Mouse (Mus musculus) lung, postnatal 0 days (tissue): ENCODE measurements around the gene Slc45a3. TPM values are rescaled to one million over a fixed set of nuclear protein-coding genes. Genes with fewer than 3 reads are reported as not detected.

ENCODE experiments used
- ATAC-seq: fragments of 200-750 bp; cut with Nextera tagmentation; 2 replicates; pipeline ENCODE4 v1.8.0; 2017; ENCODE audit warnings: moderate library complexity
- DNase-seq: peaks from one replicate; pipeline ENCODE4 v3.0.0-alpha.2; 2016; ENCODE audit warnings: low spot score
- H3K27ac ChIP-seq: fragments of 300-500 bp; sonication (generic); 2 replicates; pipeline ENCODE4 v1.5.1; 2014; ENCODE audit warnings: antibody characterized with exemption, mild to moderate bottlenecking, low read length, mixed read lengths
- H3K27me3 ChIP-seq: fragments of 300-500 bp; sonication (generic); replicated peaks from 2 replicates; pipeline ENCODE4 v1.6.1; 2014; ENCODE audit warnings: low read length, mixed read lengths; ENCODE audit not compliant: insufficient read depth
- H3K36me3 ChIP-seq: fragments of 300-500 bp; sonication (generic); 2 replicates; pipeline ENCODE4 v1.6.1; 2014; ENCODE audit warnings: low read length, mixed read lengths; ENCODE audit not compliant: insufficient read depth
- H3K4me1 ChIP-seq: fragments of 300-500 bp; sonication (generic); 2 replicates; pipeline ENCODE4 v1.6.1; 2014; ENCODE audit warnings: antibody characterized with exemption, low read depth, low read length, mixed read lengths; ENCODE audit not compliant: insufficient read depth
- H3K4me2 ChIP-seq: fragments of 300-500 bp; sonication (generic); replicated peaks from 2 replicates; pipeline ENCODE4 v1.6.1; 2014; ENCODE audit warnings: low read depth, mild to moderate bottlenecking, low read length, moderate library complexity, mixed read lengths
- H3K4me3 ChIP-seq: fragments of 300-500 bp; sonication (generic); 2 replicates; pipeline ENCODE4 v1.5.1; 2014; ENCODE audit warnings: low read depth, low read length
- H3K9ac ChIP-seq: fragments of 300-500 bp; sonication (generic); replicated peaks from 2 replicates; pipeline ENCODE4 v1.6.1; 2014; ENCODE audit warnings: low read depth, mild to moderate bottlenecking
- H3K9me3 ChIP-seq: fragments of 300-500 bp; sonication (generic); 2 replicates; pipeline ENCODE4 v1.6.1; 2016; ENCODE audit warnings: low read length, mixed read lengths
- CTCF ChIP-seq: IDR thresholded peaks from 2 replicates; pipeline ENCODE4 v1.5.1; 2016; ENCODE audit warnings: antibody characterized with exemption, mild to moderate bottlenecking
- EP300 ChIP-seq: IDR thresholded peaks from 2 replicates; pipeline ENCODE4 v1.6.1; 2016; ENCODE audit warnings: antibody characterized with exemption, mild to moderate bottlenecking, control low read depth
- WGBS: fragments of 180-500 bp; shearing (Covaris S2); extraction: QIAGEN DNeasy Blood & Tissue Kit; methylation state at CpG from one replicate; pipeline ENCODE4 v1.1.7; 2014; 5-methylcytosine and 5-hydroxymethylcytosine counted together
- polyA plus RNA-seq: library from polyadenylated mRNA; unstranded; fragments of >200 nt; fragmentation: Nextera tagmentation; extraction: Ambion mirVana; gene quantifications from 2 replicates; pipeline ENCODE4 v1.2.1, GENCODE M21; 2015

The Slc45a3 gene
- polyA plus RNA-seq, 1 experiment from 2014 or later, result 5.7 TPM

- TF ChIP-seq EP300 (peak; percentile 79), CTCF (no peak)
- 18% methylated on average over 1 of the region's 1 CpGs for WGBS
- Histone ChIP-seq H3K4me3 (no peak overlapping the region), H3K27ac (peak overlapping the region; percentile 57; the same call in 1 of the 2 replicates), H3K27me3 (no peaks in the 10 kb centered on the region), H3K4me2 (no peak overlapping the region), H3K9me3 (no peaks in the 10 kb centered on the region), H3K9ac (no peak overlapping the region), H3K36me3 (no peaks in the 10 kb centered on the region), H3K4me1 (no peaks in the 10 kb centered on the region)
- peak; percentile 86 for DNase-seq
- peak; percentile 91 for ATAC-seq
These were observed 24.0 kb upstream of the Slc45a3 start for GRCm38 (mm10) chr1:131938811-131939210.

GRCm38 (mm10) chr1:131940711-131941244, 22.0 kb upstream of the Slc45a3 start:
- Histone ChIP-seq H3K36me3 (no peaks in the 10 kb centered on the region), H3K9me3 (no peaks in the 10 kb centered on the region), H3K4me1 (no peaks in the 10 kb centered on the region), H3K27me3 (no peaks in the 10 kb centered on the region), H3K4me2 (no peak overlapping the region), H3K9ac (no peak overlapping the region), H3K4me3 (no peak overlapping the region), H3K27ac (no peak overlapping the region; the same call in 1 of the 2 replicates)
- ATAC-seq (0 out of 2 replicates have a peak, but pooled peaks have one; percentile 11), DNase-seq (peak; percentile 49)
- 54% methylated on average over 2 of the region's 2 CpGs for WGBS
- TF ChIP-seq EP300, result no peak
- TF ChIP-seq CTCF, result no peak

- DNase-seq (no peak), ATAC-seq (no peak)
- Histone ChIP-seq H3K4me3 (no peak overlapping the region), H3K9me3 (no peaks in the 10 kb centered on the region), H3K36me3 (no peaks in the 10 kb centered on the region), H3K27ac (no peak overlapping the region), H3K4me2 (no peak overlapping the region), H3K27me3 (no peaks in the 10 kb centered on the region), H3K4me1 (no peaks in the 10 kb centered on the region), H3K9ac (no peak overlapping the region)
- TF ChIP-seq EP300 (no peak), CTCF (no peak)
- WGBS, result 100% methylated on average over 1 of the region's 1 CpGs
These were observed 21.3 kb upstream of the Slc45a3 start for GRCm38 (mm10) chr1:131941501-131941900.

GRCm38 (mm10) chr1:131942621-131943590, 19.9 kb upstream of the Slc45a3 start:
- no peaks in the 10 kb centered on the region for H3K27me3 ChIP-seq
- H3K36me3 ChIP-seq, result no peaks in the 10 kb centered on the region
- no peak overlapping the region for H3K27ac ChIP-seq
- ATAC-seq (no peak), DNase-seq (no peak)
- H3K9me3 ChIP-seq, result no peaks in the 10 kb centered on the region
- 58% methylated on average over 16 of the region's 16 CpGs for WGBS
- TF ChIP-seq CTCF, result no peak
- TF ChIP-seq EP300, result no peak
- no peak overlapping the region for H3K4me3 ChIP-seq
- no peak overlapping the region for H3K4me2 ChIP-seq
- H3K4me1 ChIP-seq, result no peaks in the 10 kb centered on the region
- no peak overlapping the region for H3K9ac ChIP-seq

- no peak overlapping the region; the same call in 1 of the 2 replicates for H3K27ac ChIP-seq
- H3K4me3 ChIP-seq, result no peak overlapping the region
- H3K9ac ChIP-seq, result no peak overlapping the region
- 45% methylated on average over 10 of the region's 10 CpGs for WGBS
- H3K36me3 ChIP-seq, result no peaks in the 10 kb centered on the region
- H3K27me3 ChIP-seq, result no peaks in the 10 kb centered on the region
- H3K4me1 ChIP-seq, result no peaks in the 10 kb centered on the region
- DNase-seq (peak; percentile 31), ATAC-seq (peak; percentile 71)
- H3K9me3 ChIP-seq, result no peaks in the 10 kb centered on the region
- H3K4me2 ChIP-seq, result no peak overlapping the region
- TF ChIP-seq EP300 (no peak), CTCF (no peak)
These were observed 16.9 kb upstream of the Slc45a3 start for GRCm38 (mm10) chr1:131945674-131946440.
